Mouse (Mus musculus) effector memory CD4-positive, alpha-beta T cell, adult 7 months (primary cell): ENCODE measurements around the gene Alkal2. TPM values are rescaled to one million over a fixed set of nuclear protein-coding genes. Genes with fewer than 3 reads are reported as not detected.

Experiments used
- polyA plus RNA-seq: library from polyadenylated mRNA; unstranded; fragments of 100-300 nt; shearing (Covaris generic); gene quantifications from one replicate; pipeline ENCODE4 v1.2.1, GENCODE M21; 2017

Gene Alkal2
- polyA plus RNA-seq, result not detected

GRCm38 (mm10) chr12:30883986-30884621, at the start of gene Alkal2:
Gene Alkal2 (plus strand): TSS chr12:30884322.

GRCm38 (mm10) chr12:30911261-30912047, 27.3 kb downstream of the Alkal2 start, which contains the start of the genes Acp1 and Sh3yl1:
Gene Acp1 (minus strand): TSS chr12:30911589.
Gene Sh3yl1 (plus strand): TSS chr12:30911668.

Other genes with a start within 250 kb of the Alkal2 start
- 32.9 TPM for gene Acp1, start 27.3 kb downstream of the Alkal2 start, polyA plus RNA-seq
- 1.7 TPM for gene Sh3yl1, start 27.3 kb downstream of the Alkal2 start, polyA plus RNA-seq
- gene Fam110c, start 189.5 kb downstream of the Alkal2 start, polyA plus RNA-seq, result not detected